In genomic region chr1:20801682-20802390, GRCm38 (mm10) we compare ENCODE assay signal across 10 mouse cellular contexts. TPM values are rescaled to one million over a fixed set of nuclear protein-coding genes. Genes with fewer than 3 reads are reported as not detected.
A peak's percentile ranks its signal among the peaks of the same experiment; 100 is the strongest.
DNase-seq lines count a peak whose midpoint lies in the region; ATAC-seq and TF ChIP-seq lines count a peak whose summit lies in the region.
"Had no signal": no experiment of that assay in that cellular context is flagged by ENCODE, and none has a peak within 500 bp of the region (broad histone marks: within the 10 kb centered on the region; RNA-seq: fewer than 3 reads in every experiment).

No protein-coding gene starts in this region.

- no peaks in the 10 kb centered on the region for H3K27me3 ChIP-seq in cerebellum, adult 2 months (ENCODE audit: control insufficient read depth, insufficient read depth, low read length)
- H3K27me3 ChIP-seq in CH12.LX (replicated peaks) = no peaks in the 10 kb centered on the region
- H3K27me3 ChIP-seq in embryonic facial prominence, embryonic 13.5 days = no peaks in the 10 kb centered on the region
- no peaks in the 10 kb centered on the region for H3K27me3 ChIP-seq in midbrain, embryonic 16.5 days (ENCODE audit: control insufficient read depth, insufficient read depth, low read depth, low read length)
- H3K27me3 ChIP-seq: heart, embryonic 13.5 days; megakaryocyte, embryonic 14.5 days had no signal

- peak; percentile 59 for TF ChIP-seq RAD21 in CH12.LX (IDR thresholded peaks at IDR 0.05; ENCODE audit: low read depth, low read length)

- peak; percentile 43; the same call in 1 of the 2 replicates for TF ChIP-seq CTCF in cerebellum, adult 2 months (IDR thresholded peaks at IDR 0.05; ENCODE audit: borderline replicate concordance, insufficient read depth, low read depth, low read length)
- peak; percentile 7 to 65; a peak in 2 of 4 replicates for TF ChIP-seq CTCF in CH12.LX (conservative IDR thresholded peaks at IDR 0.05 in 1 of 2, IDR thresholded peaks at IDR 0.05 in 1 of 2; ENCODE audit: low read depth in 2 of 2, low read length in 2 of 2)

- no peak for TF ChIP-seq POLR2A in cerebellum, adult 2 months (IDR thresholded peaks at IDR 0.05; ENCODE audit: borderline replicate concordance, insufficient read depth, low read length)
- TF ChIP-seq POLR2A in CH12.LX (IDR thresholded peaks at IDR 0.05; ENCODE audit: low read depth, low read length) = 0 out of 2 replicates have a peak, but pooled peaks have one; percentile 3

- no peak overlapping the region for H3K4me3 ChIP-seq in cerebellum, adult 2 months (replicated peaks; ENCODE audit: insufficient read depth, low read depth, low read length)
- H3K4me3 ChIP-seq in CH12.LX (replicated peaks in 1 of 3; ENCODE audit: low read depth in 2 of 3, low read length in 2 of 3, poor library complexity in 1 of 3) = no peak overlapping the region
- no peak overlapping the region for H3K4me3 ChIP-seq in embryonic facial prominence, embryonic 13.5 days
- H3K4me3 ChIP-seq in midbrain, embryonic 16.5 days (ENCODE audit: low read depth, low read length) = no peak overlapping the region
- H3K4me3 ChIP-seq: heart, embryonic 13.5 days; megakaryocyte, embryonic 14.5 days had no signal

- peak in 1 of 2 experiments; percentile 19 for DNase-seq in cerebellum, adult 2 months
- no peak for DNase-seq in cerebellum, adult 8-10 months
- peak; percentile 44 for DNase-seq in CH12.LX (ENCODE audit: extremely low read depth)
- peak; percentile 13 to 33 for DNase-seq in kidney, postnatal 36 days
- no peak for DNase-seq in thymus, postnatal 0 days (ENCODE audit: low spot score)
- DNase-seq in Muller cell, postnatal 12 days (ENCODE audit: inconsistent ontology term) = no peak

- H3K4me1 ChIP-seq in cerebellum, adult 2 months (ENCODE audit: control insufficient read depth, insufficient read depth, low read length) = no peaks in the 10 kb centered on the region
- no peaks in the 10 kb centered on the region for H3K4me1 ChIP-seq in CH12.LX (ENCODE audit: control insufficient read depth in 1 of 2, insufficient read depth in 2 of 2)
- no peaks in the 10 kb centered on the region for H3K4me1 ChIP-seq in embryonic facial prominence, embryonic 13.5 days
- peaks cover 4% of the 10 kb centered on the region; the same call in 1 of the 2 replicates for H3K4me1 ChIP-seq in midbrain, embryonic 16.5 days (ENCODE audit: control insufficient read depth, insufficient read depth, low read length)
- H3K4me1 ChIP-seq: heart, embryonic 13.5 days had no signal

- no peaks in the 10 kb centered on the region; the same call in 1 of the 2 replicates for H3K79me2 ChIP-seq in CH12.LX (replicated peaks; ENCODE audit: control insufficient read depth, extremely low read depth, insufficient read depth, poor library complexity, severe bottlenecking)

- dilution Hi-C loops in CH12.LX (cut with MboI; ENCODE audit: extremely low pct_ligation_motif_present, extremely low pct_unique_long_range_greater_than_20kb, low sequenced_read_pairs) = no loop called here

- no peak overlapping the region for H3K4me2 ChIP-seq in CH12.LX (ENCODE audit: insufficient read depth, low read depth, poor library complexity, severe bottlenecking)
- H3K4me2 ChIP-seq in embryonic facial prominence, embryonic 13.5 days = no peak overlapping the region
- H3K4me2 ChIP-seq in midbrain, embryonic 16.5 days (ENCODE audit: low read length) = no peak overlapping the region
- H3K4me2 ChIP-seq: heart, embryonic 13.5 days had no signal

- H3K27ac ChIP-seq in cerebellum, adult 2 months (ENCODE audit: insufficient read depth, low read length) = no peak overlapping the region
- no peak overlapping the region for H3K27ac ChIP-seq in CH12.LX (ENCODE audit: insufficient read depth, low read depth)
- 0 out of 2 replicates have a peak overlapping the region, but pooled peaks have one; percentile 4 for H3K27ac ChIP-seq in embryonic facial prominence, embryonic 13.5 days
- H3K27ac ChIP-seq in midbrain, embryonic 16.5 days (ENCODE audit: low read length) = peak overlapping the region; percentile 36
- H3K27ac ChIP-seq: heart, embryonic 13.5 days had no signal

- H3K9ac ChIP-seq in CH12.LX (ENCODE audit: insufficient read depth, low read depth) = no peak overlapping the region
- no peak overlapping the region for H3K9ac ChIP-seq in embryonic facial prominence, embryonic 13.5 days
- H3K9ac ChIP-seq in midbrain, embryonic 16.5 days (ENCODE audit: low read depth, low read length) = no peak overlapping the region; the same call in 1 of the 2 replicates
- H3K9ac ChIP-seq: heart, embryonic 13.5 days had no signal

- no peak for TF ChIP-seq EP300 in CH12.LX (IDR thresholded peaks at IDR 0.05; ENCODE audit: low read length)

- in situ Hi-C loops in CH12.LX (cut with MboI; ENCODE audit: low pct_ligation_motif_present, low pct_unique_long_range_greater_than_20kb, low sequenced_read_pairs) = no loop called here

- peak; percentile 20; the same call in 1 of the 2 replicates for ATAC-seq in embryonic facial prominence, embryonic 13.5 days (ENCODE audit: insufficient number of reproducible peaks, insufficient read depth, low FRiP score, low TSS enrichment, low read depth)
- peak; percentile 90 for ATAC-seq in midbrain, embryonic 16.5 days

- 80% methylated on average over 8 of the region's 8 CpGs for WGBS in cerebellum, adult 2 months
- 76% methylated on average over 8 of the region's 8 CpGs for WGBS in embryonic facial prominence, embryonic 13.5 days
- 73% methylated on average over 8 of the region's 8 CpGs for WGBS in midbrain, embryonic 16.5 days

- H3K9me3 ChIP-seq in CH12.LX (replicated peaks; ENCODE audit: low read length) = no peaks in the 10 kb centered on the region
- no peaks in the 10 kb centered on the region for H3K9me3 ChIP-seq in embryonic facial prominence, embryonic 13.5 days
- H3K9me3 ChIP-seq in midbrain, embryonic 16.5 days (replicated peaks; ENCODE audit: control insufficient read depth, low read length, poor library complexity, severe bottlenecking) = no peaks in the 10 kb centered on the region
- H3K9me3 ChIP-seq: heart, embryonic 13.5 days; megakaryocyte, embryonic 14.5 days had no signal

- H3K36me3 ChIP-seq in CH12.LX (replicated peaks in 1 of 2; ENCODE audit: control insufficient read depth in 1 of 2, insufficient read depth in 1 of 2, low read length in 1 of 2) = peaks cover 74 to 96% of the 10 kb centered on the region in 2 experiments
- H3K36me3 ChIP-seq in embryonic facial prominence, embryonic 13.5 days = peaks cover 66% of the 10 kb centered on the region
- no peaks in the 10 kb centered on the region for H3K36me3 ChIP-seq in midbrain, embryonic 16.5 days (ENCODE audit: control insufficient read depth, insufficient read depth, low read length)

TF ChIP-seq in CH12.LX, 34 proteins besides CTCF, POLR2A, EP300 and RAD21:
- TF ChIP-seq SMC3 (IDR thresholded peaks at IDR 0.05; ENCODE audit: low read depth, low read length) (peak; percentile 54), USF1 (IDR thresholded peaks at IDR 0.05; ENCODE audit: low read depth, low read length) (no peak), MAFK (IDR thresholded peaks at IDR 0.05; ENCODE audit: insufficient replicate concordance, low read length) (0 out of 2 replicates have a peak, but pooled peaks have one; percentile 29)

RNA-seq across cellular contexts. Expression of gene Il17f, which starts 11.4 kb away (rescaled TPM):
- polyA plus RNA-seq in cerebellum, adult 2 months (2012; rRNA removed) = not detected in 2 replicates
- total RNA-seq in CH12.LX (2012; rRNA removed) (0.25 TPM in 1 of 2 replicates, not detected in the other), CH12.LX (2014; rRNA removed) (0.74 and 1.3 TPM in 2 replicates)
- 0.44 and 0.63 TPM in 2 replicates for polyA plus RNA-seq in CH12.LX (2012; ENCODE audit: insufficient read length, low read depth)
- polyA plus RNA-seq in embryonic facial prominence, embryonic 13.5 days (2015; fragmentation: Nextera tagmentation; extraction: Ambion mirVana) = not detected in 2 replicates
- not detected in 2 replicates for polyA plus RNA-seq in midbrain, embryonic 16.5 days (2015; fragmentation: Nextera tagmentation; extraction: Ambion mirVana)
- polyA plus RNA-seq in thymus, postnatal 0 days (2015; fragmentation: Nextera tagmentation; extraction: Ambion mirVana) = 2.2 and 2.9 TPM in 2 replicates
- polyA plus RNA-seq: heart, embryonic 13.5 days had no signal

RNA-seq across cellular contexts. Expression of gene Mcm3, which starts 18.3 kb away (rescaled TPM):
- 1.7 and 2.8 TPM in 2 replicates for polyA plus RNA-seq in cerebellum, adult 2 months (2012; rRNA removed)
- total RNA-seq in CH12.LX (2012; rRNA removed) (186 and 235 TPM in 2 replicates), CH12.LX (2014; rRNA removed) (330 and 335 TPM in 2 replicates)
- 317 and 372 TPM in 2 replicates for polyA plus RNA-seq in CH12.LX (2012; ENCODE audit: insufficient read length, low read depth)
- 127 and 138 TPM in 2 replicates for polyA plus RNA-seq in embryonic facial prominence, embryonic 13.5 days (2015; fragmentation: Nextera tagmentation; extraction: Ambion mirVana)
- polyA plus RNA-seq in midbrain, embryonic 16.5 days (2015; fragmentation: Nextera tagmentation; extraction: Ambion mirVana) = 12.2 and 19.0 TPM in 2 replicates
- polyA plus RNA-seq in thymus, postnatal 0 days (2015; fragmentation: Nextera tagmentation; extraction: Ambion mirVana) = 148 and 174 TPM in 2 replicates

Comparison
In these comparisons a context has a peak if more than half of its experiments do, and no peak if none do; other contexts are left out.
1. DNase-seq: peak in CH12.LX (single experiment) and kidney, postnatal 36 days (2 of 2); none in cerebellum, adult 8-10 months (single experiment), thymus, postnatal 0 days (single experiment) and Muller cell, postnatal 12 days (single experiment).
2. H3K27ac ChIP-seq: peak in embryonic facial prominence, embryonic 13.5 days (single experiment) and midbrain, embryonic 16.5 days (single experiment); none in cerebellum, adult 2 months (single experiment) and CH12.LX (single experiment).